Mouse (Mus musculus) bone marrow, adult 2 months (tissue): ENCODE results near the gene Cebpb.

ENCODE experiments used
- CTCF ChIP-seq: fragments of 200-500 bp; IDR thresholded peaks from 2 replicates; pipeline ENCODE4 v1.5.1; 2011; ENCODE audit warnings: low read length, control low read depth; ENCODE audit not compliant: control insufficient read depth, insufficient read depth
- POLR2A ChIP-seq: fragments of 200-500 bp; IDR thresholded peaks from 2 replicates; pipeline ENCODE4 v1.6.1; 2011; ENCODE audit warnings: low read depth, mild to moderate bottlenecking, control low read depth, low read length, borderline replicate concordance; ENCODE audit not compliant: control insufficient read depth

DNA sequence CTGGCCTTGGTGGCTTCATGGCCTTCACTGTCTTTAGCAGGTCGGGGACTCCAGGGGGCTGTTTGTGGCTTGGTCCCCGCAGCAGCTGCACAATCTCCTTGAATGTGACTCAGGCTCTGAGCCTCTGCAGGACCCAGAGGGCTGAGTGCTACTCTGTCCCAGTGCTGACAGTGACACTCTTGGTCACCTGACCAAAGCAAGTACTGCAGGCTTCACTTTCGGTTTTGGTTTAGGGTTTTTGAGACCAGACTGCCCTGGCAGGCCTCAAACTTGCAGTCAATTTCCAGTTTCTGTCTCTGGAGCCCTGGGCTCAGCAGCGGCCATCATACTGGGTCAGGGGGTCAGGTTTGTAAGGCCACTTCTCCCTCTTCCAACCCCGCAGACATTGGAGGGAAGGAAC is 9.2 kb downstream of the Cebpb start:
- TF ChIP-seq POLR2A (no peak), CTCF (no peak)
